Mouse (Mus musculus): ENCODE measurements around the gene Wdr70. TPM values are rescaled to one million over a fixed set of nuclear protein-coding genes. Genes with fewer than 3 reads are reported as not detected.

Wdr70 gene
- polyA plus RNA-seq, 1 experiment: 47.6 TPM

DNA sequence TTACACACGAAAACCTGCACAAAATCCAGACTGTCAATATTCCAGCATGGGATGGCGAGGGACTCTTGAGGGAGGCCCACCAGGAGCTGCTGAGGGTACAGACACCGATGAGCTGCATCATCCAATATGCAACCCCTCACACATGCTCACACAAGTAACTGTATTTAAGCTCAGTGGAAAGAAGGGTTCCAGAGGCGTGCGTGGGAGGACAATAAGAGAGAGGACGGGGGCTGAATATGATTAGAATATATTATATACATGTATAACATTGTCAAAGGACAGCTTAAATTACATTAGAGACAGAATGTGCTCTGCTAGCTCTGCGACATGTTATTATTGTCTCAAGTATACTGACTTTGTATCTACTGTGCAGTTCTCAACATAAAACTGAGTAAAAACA is 87.6 kb downstream of the Wdr70 start:
- no peaks in the 10 kb centered on the region for H3K79me2 ChIP-seq (ENCODE audit: control insufficient read depth, insufficient read depth)
- no peaks in the 10 kb centered on the region for H3K27me3 ChIP-seq (ENCODE audit: control insufficient read depth, insufficient read depth, insufficient read length)
- no peak overlapping the region for H3K4me3 ChIP-seq (ENCODE audit: insufficient read depth, poor library complexity, severe bottlenecking)
- H3K36me3 ChIP-seq (ENCODE audit: control insufficient read depth, insufficient read depth): peaks cover 8% of the 10 kb centered on the region
- no peak overlapping the region for H3ac ChIP-seq (ENCODE audit: control insufficient read depth, insufficient read length, low read depth)
- no peaks in the 10 kb centered on the region for H3K79me3 ChIP-seq (ENCODE audit: low read depth)
- TF ChIP-seq USF1 (IDR thresholded peaks at IDR 0.05; ENCODE audit: low read depth) (no peak), CTCF (IDR thresholded peaks at IDR 0.05; ENCODE audit: control insufficient read depth, insufficient read depth, insufficient read length) (no peak), MYOD1 (IDR thresholded peaks at IDR 0.05; ENCODE audit: control insufficient read depth, insufficient read length, low read depth) (no peak), MYOG (IDR thresholded peaks at IDR 0.05; ENCODE audit: control insufficient read depth, extremely low read depth, insufficient read length) (no peak), CEBPB (IDR thresholded peaks at IDR 0.05; ENCODE audit: low read depth) (no peak), MAX (IDR thresholded peaks at IDR 0.05) (no peak), FOSL1 (IDR thresholded peaks at IDR 0.05; ENCODE audit: insufficient read depth, low read length, poor library complexity, severe bottlenecking) (no peak)

GRCm38 (mm10) chr15:8007413-8007812 is 91.6 kb downstream of the Wdr70 start:
- no peak for TF ChIP-seq CTCF (IDR thresholded peaks at IDR 0.05; ENCODE audit: control insufficient read depth, insufficient read depth, insufficient read length)
- no peak for TF ChIP-seq MYOG (IDR thresholded peaks at IDR 0.05; ENCODE audit: control insufficient read depth, extremely low read depth, insufficient read length)
- no peak for TF ChIP-seq FOSL1 (IDR thresholded peaks at IDR 0.05; ENCODE audit: insufficient read depth, low read length, poor library complexity, severe bottlenecking)
- TF ChIP-seq MYOD1 (IDR thresholded peaks at IDR 0.05; ENCODE audit: control insufficient read depth, insufficient read length, low read depth): no peak
- no peak for TF ChIP-seq USF1 (IDR thresholded peaks at IDR 0.05; ENCODE audit: low read depth)
- no peak for TF ChIP-seq MAX (IDR thresholded peaks at IDR 0.05)
- no peak for TF ChIP-seq CEBPB (IDR thresholded peaks at IDR 0.05; ENCODE audit: low read depth)
- H3K27me3 ChIP-seq (ENCODE audit: control insufficient read depth, insufficient read depth, insufficient read length): no peaks in the 10 kb centered on the region
- H3K4me3 ChIP-seq (ENCODE audit: insufficient read depth, poor library complexity, severe bottlenecking): no peak overlapping the region
- no peaks in the 10 kb centered on the region for H3K79me3 ChIP-seq (ENCODE audit: low read depth)
- H3ac ChIP-seq (ENCODE audit: control insufficient read depth, insufficient read length, low read depth): no peak overlapping the region
- no peaks in the 10 kb centered on the region for H3K79me2 ChIP-seq (ENCODE audit: control insufficient read depth, insufficient read depth)
- H3K36me3 ChIP-seq (ENCODE audit: control insufficient read depth, insufficient read depth): peaks cover 4% of the 10 kb centered on the region

GRCm38 (mm10) chr15:8006056-8006455 is 93.0 kb downstream of the Wdr70 start:
- TF ChIP-seq CTCF (IDR thresholded peaks at IDR 0.05; ENCODE audit: control insufficient read depth, insufficient read depth, insufficient read length) (no peak), FOSL1 (IDR thresholded peaks at IDR 0.05; ENCODE audit: insufficient read depth, low read length, poor library complexity, severe bottlenecking) (no peak), MAX (IDR thresholded peaks at IDR 0.05) (no peak), MYOD1 (IDR thresholded peaks at IDR 0.05; ENCODE audit: control insufficient read depth, insufficient read length, low read depth) (no peak), USF1 (IDR thresholded peaks at IDR 0.05; ENCODE audit: low read depth) (no peak), MYOG (IDR thresholded peaks at IDR 0.05; ENCODE audit: control insufficient read depth, extremely low read depth, insufficient read length) (no peak), CEBPB (IDR thresholded peaks at IDR 0.05; ENCODE audit: low read depth) (no peak)
- no peaks in the 10 kb centered on the region for H3K27me3 ChIP-seq (ENCODE audit: control insufficient read depth, insufficient read depth, insufficient read length)
- no peak overlapping the region for H3K4me3 ChIP-seq (ENCODE audit: insufficient read depth, poor library complexity, severe bottlenecking)
- H3K79me2 ChIP-seq (ENCODE audit: control insufficient read depth, insufficient read depth): no peaks in the 10 kb centered on the region
- H3ac ChIP-seq (ENCODE audit: control insufficient read depth, insufficient read length, low read depth): no peak overlapping the region
- no peaks in the 10 kb centered on the region for H3K79me3 ChIP-seq (ENCODE audit: low read depth)
- H3K36me3 ChIP-seq (ENCODE audit: control insufficient read depth, insufficient read depth): peaks cover 4% of the 10 kb centered on the region

- H3K36me3 ChIP-seq (ENCODE audit: control insufficient read depth, insufficient read depth): peaks cover 4% of the 10 kb centered on the region
- no peak overlapping the region for H3ac ChIP-seq (ENCODE audit: control insufficient read depth, insufficient read length, low read depth)
- H3K79me2 ChIP-seq (ENCODE audit: control insufficient read depth, insufficient read depth): no peaks in the 10 kb centered on the region
- TF ChIP-seq MYOD1 (IDR thresholded peaks at IDR 0.05; ENCODE audit: control insufficient read depth, insufficient read length, low read depth) (no peak), MAX (IDR thresholded peaks at IDR 0.05) (no peak), CTCF (IDR thresholded peaks at IDR 0.05; ENCODE audit: control insufficient read depth, insufficient read depth, insufficient read length) (no peak), MYOG (IDR thresholded peaks at IDR 0.05; ENCODE audit: control insufficient read depth, extremely low read depth, insufficient read length) (no peak), FOSL1 (IDR thresholded peaks at IDR 0.05; ENCODE audit: insufficient read depth, low read length, poor library complexity, severe bottlenecking) (no peak), CEBPB (IDR thresholded peaks at IDR 0.05; ENCODE audit: low read depth) (no peak), USF1 (IDR thresholded peaks at IDR 0.05; ENCODE audit: low read depth) (no peak)
- no peaks in the 10 kb centered on the region for H3K27me3 ChIP-seq (ENCODE audit: control insufficient read depth, insufficient read depth, insufficient read length)
- no peak overlapping the region for H3K4me3 ChIP-seq (ENCODE audit: insufficient read depth, poor library complexity, severe bottlenecking)
- no peaks in the 10 kb centered on the region for H3K79me3 ChIP-seq (ENCODE audit: low read depth)
Observed at GRCm38 (mm10) chr15:8005506-8005905, 93.5 kb downstream of the Wdr70 start.

GRCm38 (mm10) chr15:8003789-8004188 is 95.2 kb downstream of the Wdr70 start:
- TF ChIP-seq CTCF (IDR thresholded peaks at IDR 0.05; ENCODE audit: control insufficient read depth, insufficient read depth, insufficient read length) (no peak), MYOG (IDR thresholded peaks at IDR 0.05; ENCODE audit: control insufficient read depth, extremely low read depth, insufficient read length) (no peak), CEBPB (IDR thresholded peaks at IDR 0.05; ENCODE audit: low read depth) (no peak), USF1 (IDR thresholded peaks at IDR 0.05; ENCODE audit: low read depth) (no peak), FOSL1 (IDR thresholded peaks at IDR 0.05; ENCODE audit: insufficient read depth, low read length, poor library complexity, severe bottlenecking) (no peak), MAX (IDR thresholded peaks at IDR 0.05) (no peak), MYOD1 (IDR thresholded peaks at IDR 0.05; ENCODE audit: control insufficient read depth, insufficient read length, low read depth) (no peak)
- no peaks in the 10 kb centered on the region for H3K36me3 ChIP-seq (ENCODE audit: control insufficient read depth, insufficient read depth)
- H3K4me3 ChIP-seq (ENCODE audit: insufficient read depth, poor library complexity, severe bottlenecking): no peak overlapping the region
- no peaks in the 10 kb centered on the region for H3K79me2 ChIP-seq (ENCODE audit: control insufficient read depth, insufficient read depth)
- H3K27me3 ChIP-seq (ENCODE audit: control insufficient read depth, insufficient read depth, insufficient read length): no peaks in the 10 kb centered on the region
- H3ac ChIP-seq (ENCODE audit: control insufficient read depth, insufficient read length, low read depth): no peak overlapping the region
- no peaks in the 10 kb centered on the region for H3K79me3 ChIP-seq (ENCODE audit: low read depth)
